Mouse (Mus musculus) heart, postnatal 0 days (tissue): ENCODE results near the gene Baiap2l2. TPM values are rescaled to one million over a fixed set of nuclear protein-coding genes. Genes with fewer than 3 reads are reported as not detected.

Experiments used
- ATAC-seq: fragments of 200-750 bp; cut with Nextera tagmentation; 2 replicates; pipeline ENCODE4 v1.8.0; 2017; ENCODE audit warnings: low read depth, moderate number of reproducible peaks, moderate library complexity; ENCODE audit not compliant: insufficient read depth
- DNase-seq: peaks from one replicate; pipeline ENCODE4 v3.0.0-alpha.2; 2016; ENCODE audit warnings: low spot score
- H3K27ac ChIP-seq: fragments of 300-500 bp; sonication (generic); 2 replicates; pipeline ENCODE4 v1.5.1; 2014; ENCODE audit warnings: low read depth, mild to moderate bottlenecking
- H3K27me3 ChIP-seq: fragments of 300-500 bp; sonication (generic); 2 replicates; pipeline ENCODE4 v1.6.1; 2014; ENCODE audit warnings: low read length, mixed read lengths; ENCODE audit not compliant: control insufficient read depth, insufficient read depth
- H3K36me3 ChIP-seq: fragments of 300-500 bp; sonication (generic); replicated peaks from 2 replicates; pipeline ENCODE4 v1.6.1; 2014; ENCODE audit warnings: low read length, mixed read lengths; ENCODE audit not compliant: control insufficient read depth, insufficient read depth
- H3K4me1 ChIP-seq: fragments of 300-500 bp; sonication (generic); 2 replicates; pipeline ENCODE4 v1.6.1; 2014; ENCODE audit warnings: antibody characterized with exemption; ENCODE audit not compliant: control insufficient read depth, insufficient read depth
- H3K4me2 ChIP-seq: fragments of 300-500 bp; sonication (generic); 2 replicates; pipeline ENCODE4 v1.6.1; 2014; ENCODE audit warnings: low read depth, mild to moderate bottlenecking, low read length, moderate library complexity
- H3K4me3 ChIP-seq: fragments of 300-500 bp; sonication (generic); 2 replicates; pipeline ENCODE4 v1.5.1; 2014; ENCODE audit warnings: low read depth, low read length
- H3K9ac ChIP-seq: fragments of 300-500 bp; sonication (generic); replicated peaks from 2 replicates; pipeline ENCODE4 v1.6.1; 2014; ENCODE audit warnings: low read depth, low read length, mixed read lengths
- H3K9me3 ChIP-seq: fragments of 300-500 bp; sonication (generic); replicated peaks from 2 replicates; pipeline ENCODE4 v1.6.1; 2016; ENCODE audit warnings: low read length; ENCODE audit not compliant: control insufficient read depth
- CTCF ChIP-seq: IDR thresholded peaks from 2 replicates; pipeline ENCODE4 v1.5.1; 2016; ENCODE audit warnings: antibody characterized with exemption, control low read depth, low read depth
- EP300 ChIP-seq: IDR thresholded peaks from 2 replicates; pipeline ENCODE4 v1.6.1; 2016; ENCODE audit warnings: antibody characterized with exemption, low read depth
- WGBS: fragments of 180-500 bp; shearing (Covaris S2); extraction: QIAGEN DNeasy Blood & Tissue Kit; methylation state at CpG from one replicate; pipeline ENCODE4 v1.1.7; 2014; 5-methylcytosine and 5-hydroxymethylcytosine counted together
- polyA plus RNA-seq: library from polyadenylated mRNA; unstranded; fragments of >200 nt; fragmentation: Nextera tagmentation; extraction: Ambion mirVana; gene quantifications from 2 replicates; pipeline ENCODE4 v1.2.1, GENCODE M21; 2015
- total RNA-seq: library from RNA; depleted of rRNA; stranded (reverse); fragments of >200 nt; gene quantifications from 2 replicates; pipeline ENCODE4 v1.2.3, GENCODE M21; 2014; ENCODE audit warnings: low replicate concordance; rRNA removed

The Baiap2l2 gene
- total RNA-seq (0.23 and 0.27 TPM in 2 replicates), polyA plus RNA-seq (2.2 and 4.5 TPM in 2 replicates)

DNA sequence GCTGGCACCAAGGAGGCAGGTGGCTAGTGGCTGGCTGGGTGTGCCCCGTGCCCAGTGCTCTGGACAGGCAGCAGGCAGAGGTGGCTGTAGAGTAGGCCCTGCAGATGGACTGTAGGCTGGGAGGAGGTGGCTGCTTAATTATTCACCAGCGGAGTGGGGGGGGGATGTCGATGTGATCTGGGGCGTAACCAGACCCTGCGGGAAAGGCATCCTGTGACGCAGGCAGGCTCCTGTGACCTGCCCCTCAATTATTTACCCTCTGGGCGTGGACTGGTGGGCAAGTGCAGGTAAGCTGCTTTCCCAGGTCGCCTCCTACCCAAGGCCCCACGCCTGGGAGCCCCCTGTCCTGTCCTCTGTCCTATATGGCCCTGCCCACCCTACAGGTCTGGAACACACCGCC is at the start of gene Baiap2l2:
Baiap2l2 (minus strand) TSS at position 139 of the 400 bp plus-strand sequence.
- Histone ChIP-seq H3K27me3 (no peaks in the 10 kb centered on the region), H3K9ac (no peak within 1 kb of the TSS), H3K4me2 (no peak within 1 kb of the TSS), H3K4me1 (no peaks in the 10 kb centered on the region; the same call in 1 of the 2 replicates), H3K36me3 (no peaks in the 10 kb centered on the region; the same call in 1 of the 2 replicates), H3K9me3 (no peaks in the 10 kb centered on the region), H3K27ac (no peak within 1 kb of the TSS), H3K4me3 (no peak within 1 kb of the TSS)
- 83% methylated on average over 10 of the region's 10 CpGs for WGBS
- no peak for TF ChIP-seq CTCF
- no peak for TF ChIP-seq EP300
- ATAC-seq, result no peak
- no peak for DNase-seq

GRCm38 (mm10) chr15:79333409-79333808 is 48.1 kb upstream of the Baiap2l2 start:
- ATAC-seq (0 out of 2 replicates have a peak, but pooled peaks have one; percentile 28), DNase-seq (no peak)
- Histone ChIP-seq H3K27me3 (no peaks in the 10 kb centered on the region), H3K9me3 (no peaks in the 10 kb centered on the region), H3K9ac (no peak overlapping the region), H3K4me3 (no peak overlapping the region), H3K4me1 (no peaks in the 10 kb centered on the region), H3K27ac (no peak overlapping the region), H3K36me3 (no peaks in the 10 kb centered on the region), H3K4me2 (no peak overlapping the region)
- no peak for TF ChIP-seq CTCF
- TF ChIP-seq EP300, result no peak
- WGBS, result 61% methylated on average over 4 of the region's 4 CpGs

DNA sequence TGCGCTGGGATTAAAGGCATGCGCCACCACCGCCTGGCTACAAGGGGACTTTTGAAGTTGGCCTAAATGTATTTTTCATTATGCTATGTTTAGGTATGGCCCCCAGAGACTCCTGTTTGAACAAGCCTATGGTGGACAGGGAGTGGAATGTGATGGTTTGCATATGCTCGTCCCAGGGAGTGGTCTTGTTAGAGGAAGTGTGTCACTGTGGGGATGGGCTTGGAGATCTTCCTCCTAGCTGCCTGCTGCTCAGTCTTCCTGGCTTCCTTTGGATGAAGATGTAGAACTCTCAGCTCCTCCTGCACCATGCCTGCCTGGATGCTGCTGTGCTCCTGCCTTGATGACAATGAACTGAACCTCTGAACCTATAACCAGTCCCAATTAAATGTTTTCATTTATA is 45.2 kb upstream of the Baiap2l2 start:
- H3K9ac ChIP-seq, result no peak overlapping the region
- no peaks in the 10 kb centered on the region for H3K36me3 ChIP-seq
- no peak overlapping the region for H3K4me3 ChIP-seq
- DNase-seq, result no peak
- H3K4me1 ChIP-seq, result peaks cover 20% of the 10 kb centered on the region
- no peak for TF ChIP-seq CTCF
- no peak for TF ChIP-seq EP300
- H3K27me3 ChIP-seq, result no peaks in the 10 kb centered on the region
- ATAC-seq, result no peak
- 69% methylated on average over 4 of the region's 4 CpGs for WGBS
- no peak overlapping the region for H3K27ac ChIP-seq
- no peak overlapping the region for H3K4me2 ChIP-seq
- H3K9me3 ChIP-seq, result no peaks in the 10 kb centered on the region

GRCm38 (mm10) chr15:79329979-79330363 is 44.6 kb upstream of the Baiap2l2 start:
- Histone ChIP-seq H3K4me3 (no peak overlapping the region), H3K9me3 (no peaks in the 10 kb centered on the region), H3K27me3 (no peaks in the 10 kb centered on the region), H3K27ac (no peak overlapping the region), H3K9ac (no peak overlapping the region), H3K4me1 (peaks cover 25% of the 10 kb centered on the region), H3K4me2 (no peak overlapping the region), H3K36me3 (no peaks in the 10 kb centered on the region)
- 85% methylated on average over 6 of the region's 6 CpGs for WGBS
- no peak for TF ChIP-seq CTCF
- DNase-seq, result no peak
- ATAC-seq, result no peak

- DNase-seq, result no peak
- 97% methylated on average over 6 of the region's 6 CpGs for WGBS
- H3K36me3 ChIP-seq, result no peaks in the 10 kb centered on the region
- TF ChIP-seq CTCF (no peak; the same call in 1 of the 2 replicates), EP300 (no peak)
- H3K4me3 ChIP-seq, result no peak overlapping the region
- no peak for ATAC-seq
- H3K9ac ChIP-seq, result no peak overlapping the region
- H3K4me2 ChIP-seq, result no peak overlapping the region
- no peaks in the 10 kb centered on the region for H3K27me3 ChIP-seq
- no peaks in the 10 kb centered on the region for H3K9me3 ChIP-seq
- H3K27ac ChIP-seq, result no peak overlapping the region
- peaks cover 30% of the 10 kb centered on the region for H3K4me1 ChIP-seq
Observed at GRCm38 (mm10) chr15:79329346-79329978, 44.1 kb upstream of the Baiap2l2 start.

DNA sequence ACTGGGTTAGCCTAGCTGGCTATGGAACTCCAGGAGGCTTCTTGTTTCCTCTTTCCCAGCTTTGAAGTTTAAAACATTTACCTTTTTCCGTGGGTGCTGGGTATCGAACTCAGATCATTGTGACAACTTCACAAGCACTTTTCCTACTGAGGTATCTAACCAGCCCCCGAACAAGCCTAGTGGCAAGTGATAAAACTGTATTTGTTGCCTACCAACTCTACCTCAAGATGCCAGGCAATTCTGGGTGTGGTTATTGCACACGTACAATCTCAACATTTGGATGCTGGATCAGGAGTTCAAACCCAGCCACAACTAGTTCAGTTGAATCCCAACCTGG is 43.6 kb upstream of the Baiap2l2 start:
- TF ChIP-seq EP300 (no peak), CTCF (no peak)
- no peak for ATAC-seq
- Histone ChIP-seq H3K27ac (no peak overlapping the region), H3K4me3 (no peak overlapping the region), H3K9me3 (no peaks in the 10 kb centered on the region), H3K4me2 (peak overlapping the region; percentile 77; the same call in 1 of the 2 replicates), H3K9ac (no peak overlapping the region), H3K4me1 (peaks cover 35% of the 10 kb centered on the region), H3K36me3 (no peaks in the 10 kb centered on the region), H3K27me3 (no peaks in the 10 kb centered on the region)
- 84% methylated on average over 4 of the region's 4 CpGs for WGBS
- no peak for DNase-seq
